Mouse (Mus musculus) midbrain, embryonic 13.5 days (tissue): ENCODE measurements at regions not wholly inside any gene's neighbourhood (a gene's known extent, or its start where the extent isn't known, plus 50 kb on each side); places are given as distances from the start of the nearest gene placed in this dataset.

Experiments used
- ATAC-seq: fragments of 200-750 bp; cut with Nextera tagmentation; 2 replicates; pipeline ENCODE4 v1.8.0; 2017; ENCODE audit warnings: mild to moderate bottlenecking, moderate TSS enrichment, moderate library complexity
- H3K27ac ChIP-seq: fragments of 300-500 bp; sonication (generic); 2 replicates; pipeline ENCODE4 v1.5.1; 2015; ENCODE audit warnings: inconsistent platforms, mild to moderate bottlenecking, moderate library complexity
- H3K27me3 ChIP-seq: fragments of 300-500 bp; sonication (generic); 2 replicates; pipeline ENCODE4 v1.6.1; 2015; ENCODE audit warnings: mild to moderate bottlenecking, inconsistent platforms
- H3K36me3 ChIP-seq: fragments of 300-500 bp; sonication (generic); 2 replicates; pipeline ENCODE4 v1.6.1; 2015; ENCODE audit warnings: mild to moderate bottlenecking, inconsistent platforms
- H3K4me1 ChIP-seq: fragments of 300-500 bp; sonication (generic); replicated peaks from 2 replicates; pipeline ENCODE4 v1.6.1; 2015; ENCODE audit warnings: inconsistent platforms
- H3K4me2 ChIP-seq: fragments of 300-500 bp; sonication (generic); replicated peaks from 2 replicates; pipeline ENCODE4 v1.6.1; 2015; ENCODE audit warnings: moderate library complexity, mild to moderate bottlenecking, inconsistent platforms
- H3K4me3 ChIP-seq: fragments of 300-500 bp; sonication (generic); replicated peaks from 2 replicates; pipeline ENCODE4 v1.5.1; 2015; ENCODE audit warnings: mild to moderate bottlenecking, inconsistent platforms
- H3K9ac ChIP-seq: fragments of 300-500 bp; sonication (generic); replicated peaks from 2 replicates; pipeline ENCODE4 v1.6.1; 2015; ENCODE audit warnings: mild to moderate bottlenecking, inconsistent platforms
- H3K9me3 ChIP-seq: fragments of 300-500 bp; sonication (generic); 2 replicates; pipeline ENCODE4 v1.6.1; 2016; ENCODE audit warnings: mild to moderate bottlenecking, inconsistent platforms
- WGBS: fragments of 180-500 bp; shearing (Covaris S2); methylation state at CpG from one replicate; pipeline ENCODE4 v1.1.7; 2015; 5-methylcytosine and 5-hydroxymethylcytosine counted together

DNA sequence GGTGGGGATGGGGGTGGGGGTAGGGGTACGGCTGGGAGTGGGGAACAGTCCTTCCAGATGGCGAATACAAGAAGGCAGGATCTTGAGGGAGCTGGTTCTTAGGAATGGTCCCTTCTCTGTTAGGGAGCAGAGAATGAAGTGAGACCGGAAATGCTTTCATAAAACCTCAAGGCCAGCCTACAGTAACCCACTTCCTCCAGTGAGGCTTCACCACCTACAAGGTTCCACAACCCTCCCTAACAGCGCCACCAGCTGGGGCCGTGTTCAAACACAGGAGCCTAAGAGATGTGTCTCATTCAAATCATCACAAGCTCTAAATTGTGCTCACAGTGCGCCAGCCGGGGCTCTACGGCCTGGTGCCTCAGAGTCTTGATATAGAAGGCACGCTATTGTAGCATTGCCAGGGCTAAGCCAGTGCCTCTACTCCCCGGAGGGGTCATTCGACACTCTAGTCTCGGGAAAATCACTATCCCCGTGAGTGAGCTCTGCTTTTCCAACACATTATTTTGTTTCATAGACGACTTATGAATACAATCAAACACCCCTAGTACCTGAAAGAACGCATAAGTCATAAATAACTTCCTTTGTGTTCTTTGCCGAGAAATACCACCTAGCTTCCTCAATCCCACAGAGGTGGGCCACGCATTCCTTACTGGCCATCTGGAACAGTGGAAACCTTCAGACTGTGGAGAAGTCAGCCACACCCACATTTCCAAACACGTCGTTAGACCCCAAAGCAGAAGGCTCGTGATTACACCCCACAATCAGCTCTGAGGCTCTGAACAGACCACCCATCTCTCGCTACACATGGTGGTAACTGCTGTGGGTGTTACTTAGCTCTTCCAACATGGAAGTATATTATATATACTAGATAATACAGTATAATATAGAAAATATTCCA lies 209.3 kb upstream of the Tgfbr2 start:
- H3K27me3 ChIP-seq = no peaks in the 10 kb centered on the region
- no peaks in the 10 kb centered on the region for H3K36me3 ChIP-seq
- H3K27ac ChIP-seq = 0 out of 2 replicates have a peak overlapping the region, but pooled peaks have one; percentile 19
- no peak overlapping the region for H3K9ac ChIP-seq
- H3K4me2 ChIP-seq = no peak overlapping the region
- no peak overlapping the region for H3K4me3 ChIP-seq
- no peaks in the 10 kb centered on the region; the same call in 1 of the 2 replicates for H3K4me1 ChIP-seq
- ATAC-seq = 0 out of 2 replicates have a peak, but pooled peaks have one; percentile 17
- H3K9me3 ChIP-seq = no peaks in the 10 kb centered on the region
- 75% methylated on average over 21 of the region's 21 CpGs for WGBS

DNA sequence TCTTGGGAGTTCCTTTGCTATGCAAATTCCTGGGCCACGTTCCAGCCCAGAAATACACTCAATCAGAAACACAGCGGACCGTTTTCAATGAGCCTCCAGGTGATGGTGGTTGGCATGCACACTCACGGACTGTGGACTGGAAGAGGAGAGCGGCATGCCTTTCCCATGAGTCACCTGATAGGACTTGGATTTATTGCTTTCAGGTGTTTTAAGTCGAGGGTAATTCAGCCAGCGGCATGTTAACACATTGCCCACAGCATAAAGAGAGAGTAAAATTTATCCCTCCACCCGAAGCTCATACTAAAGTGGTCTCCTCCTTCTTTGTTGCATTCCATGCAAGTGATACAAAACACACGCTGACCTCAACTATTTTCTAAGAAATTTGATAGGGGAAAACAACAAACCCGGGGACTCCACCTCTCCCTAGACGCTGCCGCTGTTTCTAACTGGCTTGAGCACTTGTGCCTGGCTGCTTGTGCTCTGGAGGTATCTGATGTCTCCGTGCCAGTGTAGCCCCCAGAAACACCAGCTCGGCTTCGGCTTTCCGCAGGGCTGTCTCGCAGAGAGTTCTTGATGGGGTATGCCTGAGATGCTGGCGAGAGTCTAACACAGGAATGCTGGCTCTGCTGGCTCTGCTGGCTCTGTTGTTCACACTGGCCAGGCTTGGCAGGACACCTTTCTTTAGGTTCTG lies 208.4 kb upstream of the Tgfbr2 start:
- H3K36me3 ChIP-seq = no peaks in the 10 kb centered on the region
- no peaks in the 10 kb centered on the region for H3K9me3 ChIP-seq
- no peak overlapping the region for H3K4me2 ChIP-seq
- no peaks in the 10 kb centered on the region; the same call in 1 of the 2 replicates for H3K4me1 ChIP-seq
- no peak overlapping the region for H3K9ac ChIP-seq
- no peak overlapping the region for H3K4me3 ChIP-seq
- H3K27me3 ChIP-seq = no peaks in the 10 kb centered on the region
- no peak for ATAC-seq
- 0 out of 2 replicates have a peak overlapping the region, but pooled peaks have one; percentile 19 for H3K27ac ChIP-seq
- 64% methylated on average over 18 of the region's 18 CpGs for WGBS

DNA sequence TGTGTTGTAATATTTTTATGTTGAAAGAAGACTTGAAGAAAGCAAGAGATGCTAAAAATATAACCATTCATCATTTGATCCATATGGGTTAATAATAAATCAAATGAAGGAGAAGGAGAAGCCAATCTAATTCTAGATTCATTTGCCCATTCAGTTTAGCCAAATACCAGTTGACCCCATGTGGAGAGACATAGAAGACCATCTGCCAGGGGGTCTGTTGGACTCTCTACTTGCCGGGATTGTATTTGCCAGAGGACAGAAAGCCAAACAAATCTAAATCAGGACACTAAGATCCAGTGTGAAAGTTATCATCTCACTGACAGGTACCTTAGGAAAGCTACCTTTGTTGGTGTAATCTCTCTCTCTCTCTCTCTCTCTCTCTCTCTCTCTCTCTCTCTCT lies 202.5 kb upstream of the Tgfbr2 start:
- WGBS = 40% methylated on average over 1 of the region's 1 CpGs
- H3K9ac ChIP-seq = no peak overlapping the region
- H3K9me3 ChIP-seq = no peaks in the 10 kb centered on the region
- no peaks in the 10 kb centered on the region for H3K36me3 ChIP-seq
- no peaks in the 10 kb centered on the region for H3K27me3 ChIP-seq
- no peak overlapping the region for H3K4me3 ChIP-seq
- no peak overlapping the region for H3K27ac ChIP-seq
- ATAC-seq = no peak
- no peak overlapping the region for H3K4me2 ChIP-seq
- peaks cover 9% of the 10 kb centered on the region; the same call in 1 of the 2 replicates for H3K4me1 ChIP-seq

DNA sequence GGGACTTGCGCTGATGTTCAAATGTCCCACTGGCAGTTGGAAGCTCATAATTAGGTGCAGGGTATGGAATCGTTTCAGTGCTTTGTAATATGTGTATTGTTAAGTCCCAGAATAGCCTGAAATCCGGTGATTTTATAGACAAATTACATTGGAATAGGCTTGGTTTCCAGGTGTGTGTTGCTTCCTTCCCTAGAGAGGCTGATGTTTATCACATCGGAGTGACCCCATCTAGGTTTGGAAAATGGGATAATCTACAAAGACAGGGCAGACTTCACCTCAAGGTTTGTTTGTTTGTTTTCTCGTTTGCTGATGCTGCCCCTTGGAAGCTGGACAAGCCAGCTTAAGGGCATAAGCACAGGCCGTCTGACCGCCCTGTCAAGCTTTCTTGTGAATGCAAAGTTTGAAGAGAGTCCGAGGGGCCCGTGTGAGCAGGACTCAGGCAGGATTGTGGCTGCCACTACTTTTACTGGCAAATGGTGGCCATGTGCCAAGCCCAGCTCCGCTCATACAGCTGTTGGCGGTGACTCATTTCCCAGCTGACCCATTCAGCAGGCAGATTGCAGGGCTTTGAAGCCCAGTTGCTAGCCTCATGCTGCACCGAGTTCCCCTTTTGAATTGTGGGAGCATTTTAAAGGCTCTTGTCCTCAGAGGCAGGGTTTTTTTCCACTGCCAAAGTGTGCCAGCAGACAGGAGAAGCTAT lies 200.6 kb upstream of the Tgfbr2 start:
- Histone ChIP-seq H3K4me1 (peaks cover 9% of the 10 kb centered on the region; the same call in 1 of the 2 replicates), H3K9ac (no peak overlapping the region), H3K36me3 (no peaks in the 10 kb centered on the region), H3K4me3 (no peak overlapping the region), H3K27me3 (no peaks in the 10 kb centered on the region), H3K27ac (no peak overlapping the region), H3K4me2 (no peak overlapping the region), H3K9me3 (no peaks in the 10 kb centered on the region)
- WGBS = 71% methylated on average over 12 of the region's 12 CpGs
- peak; percentile 60; the same call in 1 of the 2 replicates for ATAC-seq

DNA sequence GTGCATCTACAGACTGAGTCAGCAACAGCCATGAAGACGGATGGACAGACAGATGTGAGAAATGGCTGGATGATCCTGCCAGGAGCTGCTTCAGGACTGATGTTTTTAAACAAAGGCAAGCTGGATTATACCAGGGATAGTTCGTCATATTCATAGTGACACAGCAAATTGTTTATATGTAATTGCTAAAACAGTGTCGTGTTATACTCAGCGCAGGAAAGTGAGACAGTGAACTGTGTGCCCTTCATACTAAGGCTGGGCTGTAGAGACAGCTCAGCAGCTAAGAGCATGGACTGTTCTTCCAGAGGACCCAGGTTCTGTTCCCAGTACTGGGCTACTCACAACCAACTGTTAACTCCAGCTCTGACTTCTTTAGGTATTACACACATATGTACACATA lies 199.2 kb upstream of the Tgfbr2 start:
- no peak for ATAC-seq
- WGBS = 85% methylated on average over 4 of the region's 4 CpGs
- Histone ChIP-seq H3K4me1 (peaks cover 9% of the 10 kb centered on the region; the same call in 1 of the 2 replicates), H3K9ac (no peak overlapping the region), H3K4me2 (no peak overlapping the region), H3K27me3 (no peaks in the 10 kb centered on the region), H3K36me3 (no peaks in the 10 kb centered on the region), H3K27ac (no peak overlapping the region), H3K9me3 (no peaks in the 10 kb centered on the region), H3K4me3 (no peak overlapping the region)

DNA sequence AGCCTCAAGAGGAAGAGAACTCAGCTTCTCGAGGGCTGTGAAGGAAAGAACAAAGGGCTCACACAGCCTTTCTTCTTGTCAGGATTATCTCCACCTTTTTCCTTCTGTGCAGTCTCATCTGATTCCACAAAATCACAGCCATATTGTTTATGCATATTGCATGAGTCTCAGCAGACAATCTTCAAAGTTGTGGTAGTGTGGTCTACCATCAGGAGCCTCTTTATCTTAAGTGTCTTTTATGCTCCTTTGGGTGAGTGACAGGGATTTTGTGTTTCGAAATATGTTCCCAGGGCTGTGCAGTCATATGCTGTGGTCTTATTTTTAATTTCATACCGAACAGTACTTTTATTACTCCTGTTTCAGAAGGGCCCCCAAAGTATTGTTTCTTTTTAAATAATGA lies 198.2 kb upstream of the Tgfbr2 start:
- Histone ChIP-seq H3K4me3 (no peak overlapping the region), H3K27ac (no peak overlapping the region), H3K27me3 (no peaks in the 10 kb centered on the region), H3K4me2 (no peak overlapping the region), H3K9me3 (no peaks in the 10 kb centered on the region), H3K9ac (no peak overlapping the region), H3K36me3 (no peaks in the 10 kb centered on the region), H3K4me1 (peaks cover 9% of the 10 kb centered on the region; the same call in 1 of the 2 replicates)
- 54% methylated on average over 3 of the region's 3 CpGs for WGBS
- ATAC-seq = no peak

DNA sequence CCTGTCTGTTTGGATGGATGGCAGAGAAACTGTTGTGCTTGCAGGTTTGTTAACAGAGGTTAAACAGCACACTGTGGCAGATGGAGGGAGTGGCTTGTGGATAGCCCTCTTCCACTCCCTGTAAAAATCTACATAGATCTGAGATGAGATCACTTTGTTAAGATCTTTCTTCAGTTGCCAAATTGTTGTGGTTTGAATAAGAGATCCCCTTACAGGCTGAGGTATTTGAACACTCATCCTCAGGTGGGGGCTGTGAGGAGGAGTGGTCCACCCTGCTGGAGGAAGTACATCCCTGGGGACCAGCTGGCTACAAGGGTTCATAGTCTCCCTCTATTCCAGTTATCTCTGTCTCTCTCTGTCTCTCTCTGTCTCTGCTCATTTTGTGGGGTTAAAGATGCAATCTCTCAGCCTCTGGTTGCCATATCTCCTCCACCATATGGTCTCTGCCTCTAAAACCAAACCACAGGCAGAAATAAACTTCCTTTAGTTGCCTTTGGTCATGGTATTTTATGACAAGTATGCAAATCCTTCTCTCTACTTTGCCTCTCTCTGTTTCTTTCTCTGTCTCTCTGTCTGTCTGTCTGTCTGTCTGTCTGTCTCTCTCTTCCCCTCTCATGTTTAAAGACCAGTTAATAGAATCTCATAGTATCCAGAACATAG lies 194.0 kb upstream of the Tgfbr2 start:
- H3K27ac ChIP-seq = no peak overlapping the region
- no peak for ATAC-seq
- no peak overlapping the region for H3K4me2 ChIP-seq

DNA sequence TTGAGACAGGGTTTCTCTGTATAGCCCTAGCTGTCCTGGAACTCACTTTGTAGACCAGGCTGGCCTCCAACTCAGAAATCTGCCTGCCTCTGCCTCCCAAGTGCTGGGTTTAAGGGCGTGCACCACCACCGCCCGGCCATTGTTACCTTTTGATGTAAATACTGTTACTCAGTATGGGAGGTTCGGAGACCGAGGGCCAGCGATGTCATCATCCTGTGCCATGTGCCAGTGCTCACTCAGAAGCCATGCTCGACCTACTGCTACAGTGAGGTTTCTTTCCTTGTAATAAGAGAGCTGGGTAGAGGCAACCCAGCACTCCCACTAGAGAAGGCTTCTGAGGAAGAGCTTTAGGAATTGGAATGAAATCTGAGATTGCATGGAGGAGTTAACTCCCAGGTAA lies 191.6 kb upstream of the Tgfbr2 start:
- Histone ChIP-seq H3K36me3 (no peaks in the 10 kb centered on the region), H3K9me3 (no peaks in the 10 kb centered on the region)

More for the DNA sequence above, 194.0 kb upstream of the Tgfbr2 start:
- Histone ChIP-seq H3K4me3 (no peak overlapping the region), H3K27me3 (no peaks in the 10 kb centered on the region), H3K36me3 (no peaks in the 10 kb centered on the region), H3K9ac (no peak overlapping the region), H3K9me3 (no peaks in the 10 kb centered on the region), H3K4me1 (peaks cover 8% of the 10 kb centered on the region; the same call in 1 of the 2 replicates)

DNA sequence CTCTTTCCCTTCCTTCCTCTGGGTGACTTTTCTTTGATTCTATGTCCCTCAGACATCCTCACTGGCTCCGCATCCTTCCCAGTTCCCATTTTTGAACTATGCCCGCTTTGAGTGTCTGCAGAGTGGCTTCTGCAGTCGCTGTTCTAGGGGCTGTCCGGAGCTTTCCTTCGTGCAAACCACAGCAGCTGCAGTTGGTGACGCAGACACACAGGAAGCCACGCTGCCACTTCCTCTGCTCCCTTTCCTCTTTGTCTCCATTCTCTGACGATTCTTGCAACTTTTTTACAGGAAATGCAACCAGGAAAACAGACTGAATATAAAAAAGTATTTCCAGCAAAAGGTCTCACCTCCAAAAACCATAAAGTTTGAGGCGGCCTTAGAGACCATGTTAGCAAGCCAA lies 191.0 kb upstream of the Tgfbr2 start:
- 86% methylated on average over 9 of the region's 9 CpGs for WGBS
- Histone ChIP-seq H3K4me1 (peaks cover 8% of the 10 kb centered on the region; the same call in 1 of the 2 replicates), H3K4me3 (no peak overlapping the region), H3K36me3 (no peaks in the 10 kb centered on the region), H3K27me3 (no peaks in the 10 kb centered on the region), H3K27ac (no peak overlapping the region), H3K4me2 (no peak overlapping the region), H3K9me3 (no peaks in the 10 kb centered on the region), H3K9ac (no peak overlapping the region)
- no peak for ATAC-seq

More for the DNA sequence above, 191.6 kb upstream of the Tgfbr2 start:
- no peak for ATAC-seq
- Histone ChIP-seq H3K4me3 (no peak overlapping the region), H3K27ac (no peak overlapping the region), H3K9ac (no peak overlapping the region), H3K4me1 (peaks cover 8% of the 10 kb centered on the region; the same call in 1 of the 2 replicates), H3K4me2 (no peak overlapping the region), H3K27me3 (no peaks in the 10 kb centered on the region)
- 95% methylated on average over 7 of the region's 7 CpGs for WGBS

DNA sequence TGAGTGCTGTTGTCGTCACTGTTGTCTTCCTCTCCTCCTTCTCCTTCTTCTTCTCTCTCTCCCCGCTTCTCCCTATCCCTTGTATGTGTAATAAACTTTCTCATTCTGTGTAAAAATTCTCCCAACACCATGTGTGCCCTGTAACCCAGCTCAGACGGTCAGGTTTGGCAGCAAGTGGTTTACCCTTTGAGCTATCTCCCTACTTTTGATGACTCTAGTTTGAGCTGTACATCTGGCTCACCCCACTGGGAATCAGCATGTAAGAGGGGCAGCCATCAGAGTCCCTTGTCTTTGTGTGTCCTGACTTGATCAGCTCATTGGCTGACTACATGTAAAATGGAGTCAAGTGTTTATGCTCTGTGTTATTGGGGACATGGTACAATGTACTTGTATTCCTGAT lies 190.5 kb upstream of the Tgfbr2 start:
- Histone ChIP-seq H3K9ac (no peak overlapping the region), H3K27ac (no peak overlapping the region), H3K4me3 (no peak overlapping the region), H3K4me1 (peaks cover 8% of the 10 kb centered on the region; the same call in 1 of the 2 replicates), H3K27me3 (no peaks in the 10 kb centered on the region), H3K9me3 (no peaks in the 10 kb centered on the region), H3K36me3 (no peaks in the 10 kb centered on the region), H3K4me2 (no peak overlapping the region)
- ATAC-seq = no peak
- WGBS = 79% methylated on average over 3 of the region's 3 CpGs

DNA sequence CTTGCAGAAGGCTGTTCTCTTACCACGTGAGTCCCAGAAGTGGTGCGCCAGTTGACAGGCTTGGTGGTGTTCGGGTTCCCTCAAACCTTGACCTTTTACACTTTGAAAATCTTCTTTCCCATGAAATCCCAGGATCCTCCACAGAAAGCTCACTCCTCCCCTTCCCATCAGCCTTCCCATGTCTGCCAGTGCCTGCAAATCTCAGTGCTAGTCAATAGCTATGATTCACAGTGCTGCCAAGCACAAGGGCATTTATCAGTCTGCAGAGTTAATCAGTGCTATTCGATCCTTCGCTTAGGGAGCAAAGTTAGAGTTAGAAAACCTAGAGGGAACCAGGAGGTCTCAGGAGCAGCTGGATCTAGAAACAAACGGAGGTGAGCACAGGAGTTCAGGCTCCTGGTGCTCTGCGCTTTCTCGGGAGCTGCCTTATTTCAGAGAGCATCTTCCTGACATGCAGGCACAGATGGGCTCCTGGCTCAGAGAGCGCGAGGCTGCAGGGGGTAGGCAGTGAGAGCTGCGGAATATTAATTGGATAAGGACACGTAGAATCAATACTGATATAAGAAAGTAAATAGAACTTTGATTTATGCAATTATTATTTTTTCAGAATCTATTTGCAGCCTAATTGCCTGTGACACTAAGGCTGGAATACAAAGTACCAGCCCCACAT lies 190.0 kb upstream of the Tgfbr2 start:
- Histone ChIP-seq H3K27ac (peak overlapping the region; percentile 37; the same call in 1 of the 2 replicates), H3K4me1 (peaks cover 8% of the 10 kb centered on the region; the same call in 1 of the 2 replicates), H3K27me3 (no peaks in the 10 kb centered on the region), H3K4me2 (no peak overlapping the region), H3K36me3 (no peaks in the 10 kb centered on the region), H3K4me3 (no peak overlapping the region), H3K9ac (no peak overlapping the region), H3K9me3 (no peaks in the 10 kb centered on the region)
- WGBS = 72% methylated on average over 12 of the region's 12 CpGs
- no peak for ATAC-seq
